Mouse (Mus musculus) heart, adult 2 months (tissue): ENCODE data around the gene Cavin2.

ENCODE experiments used
- EP300 ChIP-seq: fragments of 200-500 bp; IDR thresholded peaks from 2 replicates; pipeline ENCODE4 v1.6.1; 2011; ENCODE audit warnings: low read depth, low read length, control low read depth; ENCODE audit not compliant: insufficient read depth
- POLR2A ChIP-seq: fragments of 200-500 bp; IDR thresholded peaks from 2 replicates; pipeline ENCODE4 v1.6.1; 2011; ENCODE audit warnings: mild to moderate bottlenecking, low read depth, low read length, control low read depth; ENCODE audit not compliant: insufficient read depth

DNA sequence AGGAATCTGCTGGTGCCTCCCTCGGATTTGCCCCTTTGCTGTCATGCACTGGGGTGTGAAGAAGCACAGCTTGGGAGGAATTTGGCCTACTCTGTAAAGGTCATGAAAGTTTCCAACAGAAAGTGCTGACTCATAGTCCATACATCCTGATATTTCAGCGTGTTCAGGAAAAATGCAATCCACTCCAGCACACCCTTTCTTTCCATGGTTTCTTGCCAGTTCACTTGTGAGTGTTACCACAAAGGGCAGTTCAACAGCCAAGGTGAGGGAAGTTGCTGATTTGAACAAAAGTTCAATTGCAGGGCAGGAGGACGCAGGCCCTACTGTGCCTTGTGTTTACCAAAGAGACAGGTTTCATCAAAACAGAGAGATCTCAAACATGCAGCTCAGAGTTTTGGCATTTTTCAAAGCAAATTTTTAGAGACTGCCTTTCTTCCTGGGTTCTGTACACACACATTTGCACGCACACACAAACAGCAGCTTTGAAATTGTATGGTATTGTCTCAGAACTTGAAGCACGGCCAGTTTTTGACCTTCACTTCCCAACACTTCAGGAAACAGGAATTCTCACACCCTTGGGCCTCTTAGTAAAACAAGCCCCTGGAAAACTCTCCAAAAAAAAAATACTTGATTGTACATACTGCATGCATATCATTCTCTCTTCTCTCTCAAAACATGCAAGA, 23.7 kb upstream of the Cavin2 start:
- TF ChIP-seq POLR2A (0 out of 2 replicates have a peak, but pooled peaks have one; percentile 22), EP300 (0 out of 2 replicates have a peak, but pooled peaks have one; percentile 55)
